Mouse (Mus musculus) CD4-positive, CD25-positive, alpha-beta regulatory T cell, adult 2 months (primary cell): ENCODE data around the gene Selenov.

Experiments
- DNase-seq: peaks from one replicate; pipeline ENCODE4 v3.0.0-alpha.2; 2012; ENCODE audit warnings: low read depth, low spot score

The Selenov gene

DNA sequence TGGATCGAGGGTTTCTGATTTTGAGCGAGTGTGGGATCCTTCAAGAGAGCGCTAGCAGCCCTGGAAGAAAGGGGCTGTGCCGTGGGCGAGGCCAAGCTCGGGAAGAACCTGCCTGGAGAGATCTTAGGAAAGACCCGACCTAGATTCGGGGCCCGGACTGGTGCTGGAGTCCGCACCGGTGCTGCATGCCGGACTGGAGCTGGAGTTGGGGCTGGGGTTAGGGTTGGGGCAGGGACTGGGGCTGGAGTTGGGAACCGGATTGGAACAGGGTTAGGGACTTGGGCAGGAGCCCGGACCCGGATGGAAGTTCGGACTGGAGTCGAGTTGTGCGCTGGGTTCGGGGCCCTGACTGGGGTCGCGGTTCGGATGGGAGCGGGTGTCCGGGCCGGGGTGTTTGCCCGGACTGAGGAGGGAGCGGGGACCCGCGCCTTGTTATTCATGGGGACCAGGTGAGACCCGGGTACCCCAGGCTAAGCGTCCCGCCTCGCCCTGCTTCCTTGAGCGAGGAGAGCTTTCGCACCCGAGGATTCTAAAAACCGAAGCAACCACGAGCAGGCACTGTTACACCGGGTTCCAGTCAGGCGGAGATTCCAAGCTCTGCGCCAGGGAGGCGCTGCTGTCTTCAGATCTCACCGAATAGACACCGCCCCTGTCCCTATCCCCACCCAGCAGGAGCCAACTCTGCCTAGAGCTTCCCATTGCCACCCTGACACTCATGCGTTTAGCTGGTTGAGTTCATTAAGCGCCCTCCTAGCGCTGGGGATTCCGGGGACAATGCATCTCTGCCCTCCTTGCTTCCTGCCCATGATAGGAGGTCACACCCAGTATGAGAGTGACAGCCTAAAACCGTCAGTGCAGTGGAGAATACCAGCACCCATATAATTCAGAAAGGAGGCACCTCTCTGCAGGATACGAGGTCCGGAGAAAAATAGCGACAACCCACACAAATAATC, at the start of gene Selenov:
TSS of gene Selenov (minus strand) at position 549 of the 953 bp plus-strand sequence.
- no peak for DNase-seq

DNA sequence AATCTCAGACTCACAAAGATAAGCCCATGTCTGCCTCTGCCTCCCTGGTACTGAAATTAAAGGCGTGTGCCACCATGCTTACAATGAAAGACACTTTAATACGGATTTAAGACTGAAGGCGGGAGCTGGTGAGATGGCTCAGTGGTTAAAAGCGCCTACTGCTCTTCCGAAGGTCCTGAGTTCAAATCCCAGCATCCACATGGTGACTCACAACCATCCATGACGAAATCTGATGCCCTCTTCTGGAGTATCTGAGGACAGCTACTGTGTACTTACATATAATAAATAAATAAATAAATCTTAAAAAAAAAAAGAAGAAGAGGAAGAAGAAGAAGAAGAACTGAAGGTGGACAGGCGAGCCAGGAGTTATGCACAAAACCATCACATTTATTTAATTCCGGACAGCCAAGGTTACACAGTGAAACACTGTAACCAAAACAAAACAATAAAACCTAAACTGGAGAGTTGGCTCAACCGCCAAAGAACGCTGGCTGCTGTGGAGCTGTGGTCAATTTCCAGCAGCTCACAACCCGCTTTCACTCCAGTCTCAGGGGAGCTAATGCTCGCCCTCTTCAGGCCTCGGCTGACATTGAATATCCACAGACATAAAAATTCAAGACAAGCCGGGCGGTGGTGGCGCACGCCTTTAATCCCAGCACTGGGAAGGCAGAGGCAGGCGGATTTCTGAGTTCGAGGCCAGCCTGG, 48.4 kb upstream of the Selenov start:
- peak; percentile 81 for DNase-seq

DNA sequence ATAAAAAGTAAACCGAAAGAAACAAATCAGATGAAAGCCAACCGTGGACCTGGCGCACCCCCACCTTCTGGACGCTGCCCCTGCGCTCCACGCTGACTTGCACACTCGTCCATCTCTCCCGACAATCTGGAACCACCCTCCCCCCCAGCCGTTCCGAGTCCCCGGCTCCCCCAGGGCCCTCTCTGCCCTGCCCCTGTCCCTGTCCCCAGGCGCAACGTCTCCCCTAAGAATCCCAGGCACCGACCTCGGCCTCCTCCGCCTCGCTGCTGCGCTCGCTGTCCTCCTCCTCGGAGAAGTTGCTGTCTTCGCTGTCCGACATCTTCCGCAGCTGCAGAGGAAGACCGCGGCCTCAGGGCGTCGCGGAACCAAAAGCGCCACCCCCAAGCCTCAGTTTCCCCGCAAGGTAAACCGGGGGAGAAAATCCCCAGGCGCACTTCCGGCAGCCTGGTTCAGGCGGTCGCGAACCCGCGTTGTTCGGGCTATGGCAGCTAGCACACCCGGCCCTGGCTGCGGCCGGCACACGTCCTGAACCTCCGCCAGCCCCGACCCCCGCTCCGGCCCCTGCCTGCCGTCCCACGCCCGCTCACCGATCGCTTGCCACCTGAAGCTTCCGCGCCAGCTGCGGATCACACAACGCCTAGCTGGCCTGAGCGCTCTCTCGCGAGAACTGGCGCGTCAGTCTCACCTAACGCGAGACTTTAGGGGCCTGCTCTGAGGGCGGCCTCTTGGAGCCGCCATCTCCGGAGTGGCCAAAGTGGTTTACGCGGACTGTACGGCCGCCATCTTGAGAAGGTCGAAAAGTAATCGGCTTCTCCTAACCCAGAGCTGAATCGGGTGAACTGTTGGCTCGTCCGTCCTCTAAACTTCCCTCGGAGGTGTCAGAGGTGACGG, 47.4 kb upstream of the Selenov start, which contains the start of gene Supt5:
TSS of gene Supt5 (minus strand) at position 639 of the 891 bp plus-strand sequence.
- DNase-seq: peak; percentile 99

DNA sequence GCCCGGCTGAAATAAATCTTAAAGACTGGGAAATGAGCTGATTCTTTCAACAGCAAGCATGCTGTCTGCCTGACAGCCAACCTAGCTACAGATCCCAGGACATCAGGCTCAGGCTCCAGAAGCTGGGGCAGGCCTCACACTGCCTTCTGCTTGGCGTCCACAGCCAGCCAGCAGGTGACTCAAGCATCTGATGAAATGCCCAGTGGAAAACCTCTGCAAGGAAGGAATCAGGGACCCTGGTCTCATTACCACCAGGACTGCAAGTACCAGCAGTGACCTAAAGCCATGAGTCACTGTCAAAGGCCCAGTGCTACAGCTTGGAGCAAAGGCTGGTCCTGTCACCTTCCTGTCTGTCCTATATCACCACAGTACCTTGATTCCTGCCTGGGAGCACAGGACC, 44.5 kb upstream of the Selenov start:
- DNase-seq: no peak

DNA sequence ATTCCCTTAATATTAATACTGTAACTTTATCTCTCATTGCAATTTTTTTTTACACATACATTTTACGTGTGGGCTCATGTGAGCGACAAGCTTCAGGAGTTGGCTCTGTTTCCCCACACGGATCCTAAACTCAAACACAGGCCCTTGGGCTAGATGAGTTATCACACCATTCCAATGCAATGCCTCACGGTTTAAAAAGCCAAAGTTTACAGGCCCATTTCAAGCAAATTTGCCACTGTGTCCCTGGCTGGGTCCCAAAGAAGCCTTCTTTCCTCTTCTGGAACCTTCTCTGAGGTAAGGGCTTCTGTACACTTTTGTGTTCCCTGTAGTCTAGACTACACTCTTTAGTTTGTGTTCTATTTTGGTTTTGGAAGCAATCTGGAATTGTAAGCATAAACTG, 43.5 kb upstream of the Selenov start:
- DNase-seq: no peak

DNA sequence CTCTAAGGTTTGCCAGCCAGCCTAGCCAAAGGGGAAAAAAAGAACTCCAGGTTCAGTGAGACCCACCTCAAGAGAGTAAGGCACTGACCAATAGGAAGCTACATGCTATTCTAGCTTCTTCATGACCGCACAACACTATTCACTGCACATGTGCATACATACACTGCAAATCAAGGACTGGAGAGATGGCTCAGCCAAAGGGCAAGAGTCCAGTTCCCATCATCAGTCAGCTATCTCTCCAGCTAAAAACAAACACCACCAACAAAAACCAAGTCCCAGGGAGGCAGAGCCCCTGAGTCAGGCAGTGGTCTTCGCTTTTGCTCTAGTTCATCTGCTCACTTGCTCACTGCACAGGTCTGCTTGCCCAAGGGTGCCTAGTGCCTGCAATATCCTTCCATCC, 37.3 kb upstream of the Selenov start:
- no peak for DNase-seq

DNA sequence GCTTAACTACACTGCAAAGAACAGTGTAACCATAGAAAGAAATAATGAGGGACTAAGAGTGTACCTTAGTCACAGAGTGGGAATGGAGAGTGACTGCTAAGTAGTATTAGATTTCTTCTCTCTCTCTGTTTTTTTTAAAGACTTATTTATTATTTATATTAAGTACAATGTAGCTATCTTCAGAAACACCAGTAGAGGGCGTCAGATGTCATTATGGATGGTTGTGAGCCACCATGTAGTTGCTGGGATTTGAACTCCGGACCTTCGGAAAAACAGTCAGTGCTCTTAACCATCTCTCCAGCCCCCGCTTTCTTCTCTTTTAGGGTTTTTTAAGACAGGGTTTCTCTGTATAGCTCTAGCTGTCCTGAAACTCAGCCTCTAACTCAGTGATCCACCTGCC, 35.5 kb upstream of the Selenov start:
- DNase-seq: peak; percentile 30

DNA sequence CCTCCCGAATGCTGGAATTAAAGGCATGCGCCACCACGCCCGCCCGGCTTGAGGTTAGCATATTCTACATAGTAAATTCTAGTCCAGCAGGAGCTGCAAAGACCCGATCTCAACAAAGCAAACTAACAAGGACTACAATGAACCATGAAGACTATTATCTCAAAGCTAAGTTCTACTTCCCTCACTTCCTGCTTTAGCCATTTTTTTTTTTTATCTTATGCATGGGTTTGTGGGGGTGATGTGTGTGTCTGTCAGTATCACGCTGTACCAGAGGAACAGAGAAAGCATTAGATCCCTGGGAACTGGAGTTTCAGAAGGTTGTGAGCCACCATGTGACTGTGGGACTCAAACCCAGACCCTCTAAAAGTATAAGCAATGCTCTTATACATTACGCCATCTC, 34.3 kb upstream of the Selenov start:
- DNase-seq: no peak

DNA sequence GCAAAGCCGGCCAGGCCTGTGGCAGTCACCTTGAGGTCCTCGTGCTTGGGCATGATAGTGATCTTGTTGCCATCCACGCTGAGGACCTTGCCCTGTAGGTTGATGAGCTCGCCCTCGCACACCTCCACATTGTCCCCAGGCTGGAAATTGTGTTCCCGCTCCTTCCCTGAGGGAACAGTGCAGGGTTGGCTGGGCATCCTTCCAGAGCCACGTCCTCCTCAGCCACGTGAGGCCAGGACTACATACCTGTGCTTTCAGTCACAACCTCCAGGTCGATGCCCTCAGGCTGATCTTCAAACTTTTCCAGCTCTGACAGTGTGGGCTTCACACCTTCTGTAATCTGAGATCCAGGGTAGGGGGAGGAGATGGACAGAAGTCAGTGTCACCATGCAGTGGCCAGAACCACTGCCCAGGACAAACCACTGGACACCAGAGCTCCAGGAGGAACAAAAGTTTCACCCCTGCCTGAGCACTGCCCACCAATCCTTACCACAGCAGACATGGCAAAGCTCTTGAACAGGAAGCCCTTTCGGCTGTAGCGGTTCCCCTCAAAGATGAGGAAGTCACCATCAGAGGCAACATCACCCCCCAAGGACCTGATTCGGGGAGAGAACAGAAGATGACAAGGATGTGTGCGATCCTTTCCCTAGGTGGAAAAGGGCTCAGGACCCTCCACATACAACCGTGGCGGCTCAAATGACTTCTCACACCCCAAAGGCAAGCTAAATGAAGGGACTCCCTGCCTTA, 31.2 kb upstream of the Selenov start:
- no peak for DNase-seq

DNA sequence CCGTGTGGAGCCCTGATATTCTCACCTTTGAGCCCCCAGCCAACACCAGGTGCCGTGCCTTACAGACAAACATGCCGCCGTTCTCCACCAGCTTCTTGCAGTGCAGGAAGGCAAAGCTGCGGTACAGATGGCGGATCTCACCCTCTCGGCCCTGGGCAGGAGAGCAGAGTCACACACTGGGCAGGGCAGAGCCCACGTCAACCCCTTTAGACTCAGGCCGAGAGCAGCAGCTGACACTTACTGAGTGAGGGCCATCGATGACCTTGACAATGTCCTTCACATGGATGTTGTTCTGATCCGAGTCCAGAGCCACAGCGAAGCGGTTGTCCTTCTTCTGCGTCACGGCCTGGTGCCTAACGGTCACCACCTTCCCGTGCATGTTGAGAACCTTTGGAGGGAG, 27.7 kb upstream of the Selenov start:
- DNase-seq: no peak

DNA sequence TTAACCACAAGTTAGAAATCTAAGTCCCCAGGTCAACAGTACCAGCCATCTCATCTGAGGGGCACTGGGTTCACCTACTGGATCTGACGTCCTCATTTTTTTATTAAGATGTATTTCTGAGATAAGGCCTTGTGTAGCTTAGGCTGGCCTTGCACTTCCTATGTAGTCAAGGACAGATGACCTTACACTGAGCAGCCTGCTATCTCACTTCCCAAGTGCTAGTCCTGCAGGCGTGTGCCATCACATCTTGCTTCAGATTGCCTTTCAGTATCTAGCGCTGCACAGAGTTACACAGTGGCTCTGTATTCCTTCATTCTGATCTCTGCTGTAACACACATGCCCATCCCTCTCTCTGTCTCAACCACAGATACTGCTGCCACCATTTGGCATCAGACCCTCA, 27.1 kb upstream of the Selenov start:
- DNase-seq: no peak

DNA sequence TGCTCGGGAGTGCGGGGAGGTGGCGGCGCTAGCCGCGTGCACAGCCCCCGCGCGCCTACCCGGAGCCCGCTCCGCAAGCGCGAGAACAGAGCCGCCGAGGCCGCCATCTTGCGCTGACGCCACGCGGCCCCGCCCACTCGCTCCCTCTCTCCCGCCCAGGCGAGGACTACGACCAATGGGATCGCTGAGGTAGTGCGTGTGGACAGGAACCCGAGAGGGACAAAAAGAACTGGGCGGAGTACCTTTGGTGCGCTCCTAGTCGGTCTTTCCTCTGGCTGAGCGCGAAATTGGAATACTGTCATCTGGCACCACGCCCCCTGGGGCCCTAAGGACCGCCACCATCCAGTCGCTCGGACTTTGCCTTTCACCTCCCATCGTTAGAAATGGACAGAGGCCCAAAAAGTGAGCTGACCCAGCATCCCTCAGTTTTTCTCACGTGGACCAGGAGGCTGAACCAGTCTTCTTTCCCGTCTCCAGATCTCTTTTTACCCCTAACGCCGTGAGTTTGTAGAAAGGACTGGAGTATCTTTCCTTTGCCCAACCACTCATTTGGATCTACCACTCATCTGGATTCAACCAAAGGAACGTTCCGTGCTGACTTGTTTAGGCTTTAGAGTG, 21.0 kb upstream of the Selenov start, which contains the start of gene Timm50:
TSS of gene Timm50 (minus strand) at position 147 of the 618 bp plus-strand sequence.
- peak; percentile 98 for DNase-seq

DNA sequence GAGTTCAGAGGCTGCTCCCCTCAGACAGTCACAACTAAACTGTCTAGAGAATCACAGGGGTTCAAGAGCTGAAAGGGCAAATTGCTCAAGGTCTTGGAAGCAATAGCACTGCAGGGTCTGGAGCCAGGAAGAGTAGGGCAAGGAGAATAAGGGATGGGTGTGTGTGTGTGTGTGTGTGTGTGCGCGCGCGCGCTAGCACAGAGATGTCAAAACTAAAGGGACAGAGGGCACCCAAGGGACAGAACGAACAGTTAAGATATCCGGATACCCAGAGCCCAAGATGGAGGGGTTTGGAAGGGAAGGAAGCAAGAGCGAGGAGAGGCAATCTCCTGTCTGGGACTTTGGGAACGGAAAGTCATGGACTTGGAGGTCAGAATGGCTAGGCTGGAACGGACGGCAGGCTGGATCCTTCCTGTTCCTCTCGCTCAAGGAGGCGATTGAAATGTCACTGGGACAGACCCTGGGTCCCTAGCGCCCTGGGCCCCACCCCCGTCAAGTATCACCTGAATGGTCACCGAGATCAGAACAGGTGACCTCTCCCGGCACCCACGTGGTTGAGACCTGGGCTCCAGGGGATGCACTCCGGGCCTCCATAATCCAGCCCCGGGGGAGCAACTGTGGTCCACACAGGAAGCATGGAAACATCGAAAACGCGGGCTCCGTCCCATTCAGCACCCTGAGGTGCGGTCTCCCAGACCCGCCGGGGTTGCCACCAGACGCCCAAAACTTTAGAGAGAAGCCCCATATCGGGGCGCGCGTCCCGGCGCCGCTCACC, 20.4 kb upstream of the Selenov start:
- DNase-seq: peak; percentile 19

DNA sequence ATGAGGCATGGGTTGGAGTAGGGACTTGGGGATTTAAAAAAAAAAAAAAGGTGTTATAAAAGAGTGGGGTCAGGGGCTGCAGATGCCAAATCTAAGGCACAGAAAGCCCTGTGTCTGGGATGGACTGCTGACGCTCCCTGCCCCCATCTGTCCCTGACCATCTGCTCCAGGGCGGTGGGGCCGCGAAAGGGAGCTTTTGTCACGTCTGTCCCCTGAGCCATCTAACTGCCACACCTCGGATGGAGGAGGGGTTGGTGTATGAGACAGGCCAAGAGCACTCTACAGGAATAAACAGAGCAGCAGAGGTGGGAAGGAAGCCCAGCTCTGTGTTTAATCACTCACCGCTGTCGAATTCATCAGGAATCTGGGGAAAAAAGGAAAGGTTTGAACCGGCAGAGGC, 18.8 kb upstream of the Selenov start:
- DNase-seq: no peak

DNA sequence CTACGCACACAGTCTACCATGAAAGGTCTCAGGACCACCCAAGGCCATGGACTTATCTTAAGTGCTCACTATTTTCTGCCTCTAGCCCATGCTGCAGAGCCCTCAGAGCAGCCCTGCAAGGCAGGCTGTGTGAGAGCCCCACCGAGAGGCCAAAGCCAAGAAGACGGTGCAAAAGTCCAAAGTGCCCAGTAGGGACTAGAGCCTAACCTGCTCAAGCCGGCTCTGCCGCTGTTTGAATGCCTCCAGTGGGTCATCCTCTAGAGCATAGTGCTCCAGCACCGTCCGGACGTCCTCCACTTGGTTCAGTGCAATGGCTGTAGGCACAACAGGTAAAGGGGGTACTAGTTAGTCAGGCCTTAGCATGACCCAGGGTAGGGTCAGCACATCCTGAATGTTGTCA, 15.2 kb upstream of the Selenov start:
- no peak for DNase-seq

DNA sequence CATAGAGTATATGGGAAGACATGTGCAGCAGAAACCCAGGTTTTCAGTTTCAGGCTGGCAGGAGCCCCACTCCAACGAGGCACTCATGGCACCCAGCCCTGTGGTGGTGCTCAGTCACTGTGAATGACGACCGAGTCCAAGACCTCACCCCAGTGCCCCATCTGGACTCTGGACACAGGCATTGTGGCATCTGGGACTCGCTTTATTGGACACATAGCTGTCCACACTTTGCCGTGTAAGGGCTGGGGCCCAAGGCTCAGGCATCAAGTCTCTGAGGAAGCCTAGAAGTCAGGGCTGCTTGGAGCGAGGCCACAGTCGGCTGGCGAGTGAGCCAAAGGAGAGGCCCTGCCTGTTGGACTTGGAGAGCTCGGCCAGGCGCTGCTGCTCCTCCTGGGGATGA, 14.7 kb upstream of the Selenov start:
- no peak for DNase-seq

DNA sequence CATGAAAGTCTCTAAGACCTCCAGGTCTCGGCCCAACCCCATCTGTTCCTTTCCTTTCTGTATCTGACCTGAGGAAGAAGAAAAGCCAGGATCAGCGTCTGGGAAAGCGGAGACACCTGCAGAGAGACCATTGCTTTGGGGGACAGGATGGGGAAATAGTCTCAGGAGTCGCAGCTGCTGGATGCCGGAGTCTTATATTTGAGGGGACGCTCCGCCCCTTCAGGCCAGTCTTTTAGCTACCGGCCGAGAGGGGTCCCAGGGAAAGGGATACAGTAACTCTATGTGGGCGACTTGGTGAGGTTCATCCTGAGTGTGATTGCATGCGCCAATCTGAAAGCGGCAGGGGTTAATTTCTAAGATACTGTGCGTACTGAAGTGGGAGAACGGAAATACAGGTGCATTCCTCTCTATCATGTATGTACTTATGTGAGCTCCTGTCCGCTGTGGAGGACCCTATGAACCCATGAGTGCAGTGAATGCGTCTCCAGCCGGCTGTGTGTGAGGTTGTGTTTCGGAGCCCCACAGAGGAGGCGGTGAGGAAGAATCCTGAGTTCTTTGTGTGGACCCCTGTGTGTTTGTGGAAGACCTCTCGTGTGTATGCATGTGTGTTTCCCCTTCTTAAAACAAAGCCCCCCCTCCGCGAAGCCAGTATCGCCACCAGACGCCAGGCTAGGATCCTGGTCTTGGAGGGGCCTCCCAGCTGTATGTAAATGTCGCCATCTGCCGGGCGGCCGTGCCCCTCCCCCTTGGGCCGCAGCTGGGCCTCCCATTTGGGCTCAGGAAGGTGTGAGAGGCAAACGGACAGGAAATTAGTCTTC, 10.8 kb upstream of the Selenov start, which contains the start of gene Dll3:
TSS of gene Dll3 (minus strand) at position 623 of the 818 bp plus-strand sequence.
- peak; percentile 49 for DNase-seq

DNA sequence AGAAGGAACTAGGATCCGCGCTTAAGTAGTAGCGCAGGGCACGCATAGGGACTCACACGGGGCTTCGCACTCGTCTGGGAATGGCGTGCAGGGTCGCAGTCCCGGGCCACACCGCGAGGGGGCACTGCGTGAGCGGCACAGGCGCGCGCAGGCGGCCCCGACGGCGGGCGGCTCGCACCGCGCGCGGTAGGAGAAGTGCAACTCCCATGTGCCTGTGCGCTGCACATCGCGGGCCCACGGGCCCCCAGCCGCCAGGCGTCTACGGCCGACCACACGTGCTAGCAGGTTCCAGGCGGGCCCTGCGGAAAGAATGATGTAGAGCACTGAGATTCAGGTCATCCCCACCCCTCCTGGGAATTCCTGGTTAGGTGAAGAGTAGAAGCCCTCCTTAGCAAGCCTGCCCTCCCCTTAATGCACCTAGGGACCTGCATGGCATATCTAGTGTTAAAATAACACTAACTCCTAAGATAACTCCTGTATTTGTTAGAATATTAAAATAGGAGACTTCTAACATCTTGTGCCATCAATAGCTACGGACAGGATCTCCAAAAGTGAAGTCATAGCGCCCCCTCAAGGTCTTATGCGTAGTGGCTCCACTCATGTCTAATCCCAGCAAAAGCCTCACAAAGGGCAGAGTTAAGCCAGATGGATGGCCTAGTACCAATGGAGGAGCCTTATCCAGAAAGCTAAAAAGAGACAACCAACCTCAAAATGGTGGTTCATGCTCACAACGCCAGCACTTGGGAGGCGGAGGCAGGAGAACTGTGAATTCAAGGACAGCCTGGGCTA, 8.0 kb upstream of the Selenov start:
- peak; percentile 65 for DNase-seq
